Mouse (Mus musculus): ENCODE results near the gene Slc22a14. TPM values are rescaled to one million over a fixed set of nuclear protein-coding genes. Genes with fewer than 3 reads are reported as not detected.

Slc22a14 gene
- total and polyA plus RNA-seq, 3 experiments = not detected

DNA sequence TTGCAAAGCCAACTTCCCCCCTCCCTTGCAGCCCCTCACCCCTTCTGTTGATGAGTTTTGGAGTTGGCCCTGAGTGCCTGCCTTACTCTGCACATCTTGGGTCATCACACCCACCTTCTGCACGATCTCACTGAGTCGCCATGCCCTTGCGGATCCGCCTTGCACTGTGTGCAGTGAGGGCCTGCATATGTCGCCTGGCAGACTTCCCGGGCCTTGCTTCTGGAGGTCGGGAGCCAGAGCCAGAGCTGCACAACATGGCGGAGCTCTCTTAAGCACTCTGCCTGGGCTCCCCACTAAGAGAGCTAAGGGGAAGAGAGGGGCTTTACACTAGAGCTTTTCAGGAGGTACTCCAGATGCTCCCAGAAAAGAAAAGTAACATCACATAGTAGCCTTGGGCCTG, 220.7 kb downstream of the Slc22a14 start:
- H3K9me3 ChIP-seq (replicated peaks; ENCODE audit: insufficient read depth, low read length) = no peaks in the 10 kb centered on the region
- H3K36me3 ChIP-seq (ENCODE audit: control insufficient read depth in 1 of 2, insufficient read depth in 2 of 2, low read length in 2 of 2) = no peaks in the 10 kb centered on the region
- H3K79me2 ChIP-seq (ENCODE audit: control insufficient read depth, insufficient read depth, low read length, poor library complexity) = no peaks in the 10 kb centered on the region
- H3K27me3 ChIP-seq (ENCODE audit: control insufficient read depth in 1 of 2, insufficient read depth in 2 of 2, low read length in 2 of 2) = no peaks in the 10 kb centered on the region; a peak in 1 of 4 replicates
- H3K9ac ChIP-seq (ENCODE audit: control insufficient read depth, low read depth, low read length, poor library complexity, severe bottlenecking) = no peak overlapping the region
- DNase-seq (ENCODE audit: low read depth, low spot score) = no peak
- H3K27ac ChIP-seq (ENCODE audit: control insufficient read depth, low read depth, low read length) = no peak overlapping the region
- H3K4me3 ChIP-seq (ENCODE audit: control insufficient read depth in 1 of 2, insufficient read depth in 1 of 2, low read depth in 2 of 2, low read length in 2 of 2) = no peak overlapping the region
- no peak for TF ChIP-seq MAX (IDR thresholded peaks at IDR 0.05; ENCODE audit: low read length)
- no peak for TF ChIP-seq HCFC1 (IDR thresholded peaks at IDR 0.05; ENCODE audit: low read depth, low read length)
- TF ChIP-seq TCF12 (IDR thresholded peaks at IDR 0.05; ENCODE audit: low read depth, low read length) = no peak
- TF ChIP-seq CHD1 (IDR thresholded peaks at IDR 0.05; ENCODE audit: low read depth, low read length) = no peak
- no peak for TF ChIP-seq NELFE (IDR thresholded peaks at IDR 0.05; ENCODE audit: low read depth, low read length)
- no peak for TF ChIP-seq GATA1 (IDR thresholded peaks at IDR 0.05; ENCODE audit: low read depth, low read length)
- TF ChIP-seq JUND (IDR thresholded peaks at IDR 0.05; ENCODE audit: low read depth, low read length) = no peak
- no peaks in the 10 kb centered on the region for H3K4me1 ChIP-seq (ENCODE audit: control insufficient read depth in 1 of 2, insufficient read depth in 2 of 2, low read length in 2 of 2)

DNA sequence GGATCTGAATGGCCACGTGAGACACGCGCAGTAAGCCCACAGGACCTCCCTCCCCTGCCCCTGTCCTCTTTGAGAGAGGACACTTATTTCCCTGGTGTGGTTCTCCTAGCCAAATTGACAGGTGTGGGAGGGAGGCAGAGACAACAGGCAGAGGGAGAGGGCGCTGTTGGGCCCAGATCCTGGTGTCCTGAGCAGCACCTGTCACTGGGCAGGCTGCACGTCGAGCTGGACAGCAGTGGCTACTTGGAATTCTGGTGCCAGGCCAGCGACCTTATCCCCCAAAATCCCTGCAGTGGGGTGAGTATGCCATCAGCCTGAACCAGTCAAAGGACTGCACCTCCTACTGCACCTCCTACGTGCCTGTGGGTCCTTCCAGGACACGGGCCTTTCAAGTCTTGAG, 222.0 kb downstream of the Slc22a14 start:
- Histone ChIP-seq H3K27ac (ENCODE audit: control insufficient read depth, low read depth, low read length) (no peak overlapping the region), H3K27me3 (ENCODE audit: control insufficient read depth in 1 of 2, insufficient read depth in 2 of 2, low read length in 2 of 2) (no peaks in the 10 kb centered on the region; a peak in 1 of 4 replicates)

DNA sequence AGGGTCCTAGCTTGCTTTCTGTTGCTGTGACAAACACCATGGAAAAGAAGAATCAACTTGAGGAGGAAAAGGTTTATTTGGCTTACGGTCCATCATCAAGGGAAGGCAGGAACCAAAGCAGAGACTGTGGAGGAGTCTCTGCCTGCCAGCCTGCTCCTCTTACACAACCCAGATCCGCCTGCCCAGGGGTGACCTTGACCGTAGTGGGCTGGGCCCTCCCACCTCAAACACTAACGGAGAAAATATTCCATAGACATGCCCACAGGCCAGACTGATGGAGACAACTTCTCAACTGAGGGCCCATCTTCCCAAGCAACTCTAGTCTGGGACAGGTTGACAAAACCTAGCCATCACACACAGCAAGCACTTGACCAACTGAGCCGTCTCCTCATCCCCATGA, 223.3 kb downstream of the Slc22a14 start:
- Histone ChIP-seq H3K27me3 (ENCODE audit: control insufficient read depth in 1 of 2, insufficient read depth in 2 of 2, low read length in 2 of 2) (no peaks in the 10 kb centered on the region; a peak in 1 of 4 replicates), H3K27ac (ENCODE audit: control insufficient read depth, low read depth, low read length) (no peak overlapping the region), H3K36me3 (ENCODE audit: control insufficient read depth in 1 of 2, insufficient read depth in 2 of 2, low read length in 2 of 2) (no peaks in the 10 kb centered on the region), H3K4me1 (ENCODE audit: control insufficient read depth in 1 of 2, insufficient read depth in 2 of 2, low read length in 2 of 2) (no peaks in the 10 kb centered on the region), H3K9me3 (replicated peaks; ENCODE audit: insufficient read depth, low read length) (no peaks in the 10 kb centered on the region), H3K79me2 (ENCODE audit: control insufficient read depth, insufficient read depth, low read length, poor library complexity) (no peaks in the 10 kb centered on the region), H3K4me3 (ENCODE audit: control insufficient read depth in 1 of 2, insufficient read depth in 1 of 2, low read depth in 2 of 2, low read length in 2 of 2) (no peak overlapping the region), H3K9ac (ENCODE audit: control insufficient read depth, low read depth, low read length, poor library complexity, severe bottlenecking) (no peak overlapping the region)
- no peak for DNase-seq (ENCODE audit: low read depth, low spot score)
- TF ChIP-seq RCOR1 (IDR thresholded peaks at IDR 0.05; ENCODE audit: low read depth, low read length) = no peak
- TF ChIP-seq GABPA (IDR thresholded peaks at IDR 0.05; ENCODE audit: low read depth, low read length) = no peak
- TF ChIP-seq MAX (IDR thresholded peaks at IDR 0.05; ENCODE audit: low read length) = no peak
- no peak for TF ChIP-seq JUND (IDR thresholded peaks at IDR 0.05; ENCODE audit: low read depth, low read length)
- TF ChIP-seq RAD21 (IDR thresholded peaks at IDR 0.05; ENCODE audit: low read depth, low read length) = no peak
- TF ChIP-seq NRF1 (IDR thresholded peaks at IDR 0.05; ENCODE audit: insufficient read depth, low read depth, low read length, poor library complexity, severe bottlenecking) = no peak
- TF ChIP-seq MAFK (IDR thresholded peaks at IDR 0.05; ENCODE audit: borderline replicate concordance, low read depth, low read length) = no peak
- TF ChIP-seq ETS1 (IDR thresholded peaks at IDR 0.05; ENCODE audit: low read depth, low read length) = no peak
- no peak for TF ChIP-seq BHLHE40 (IDR thresholded peaks at IDR 0.05; ENCODE audit: borderline replicate concordance, low read depth, low read length)
- no peak for TF ChIP-seq ZC3H11A (IDR thresholded peaks at IDR 0.05; ENCODE audit: low read depth, low read length)

More for the DNA sequence above, 222.0 kb downstream of the Slc22a14 start:
- no peak for DNase-seq (ENCODE audit: low read depth, low spot score)
- Histone ChIP-seq H3K4me3 (ENCODE audit: control insufficient read depth in 1 of 2, insufficient read depth in 1 of 2, low read depth in 2 of 2, low read length in 2 of 2) (no peak overlapping the region), H3K36me3 (ENCODE audit: control insufficient read depth in 1 of 2, insufficient read depth in 2 of 2, low read length in 2 of 2) (no peaks in the 10 kb centered on the region), H3K79me2 (ENCODE audit: control insufficient read depth, insufficient read depth, low read length, poor library complexity) (no peaks in the 10 kb centered on the region), H3K9ac (ENCODE audit: control insufficient read depth, low read depth, low read length, poor library complexity, severe bottlenecking) (no peak overlapping the region), H3K9me3 (replicated peaks; ENCODE audit: insufficient read depth, low read length) (no peaks in the 10 kb centered on the region), H3K4me1 (ENCODE audit: control insufficient read depth in 1 of 2, insufficient read depth in 2 of 2, low read length in 2 of 2) (no peaks in the 10 kb centered on the region)
- TF ChIP-seq CTCF (IDR thresholded peaks at IDR 0.05 in 2 of 3, conservative IDR thresholded peaks at IDR 0.05 in 1 of 3; ENCODE audit: control insufficient read depth in 1 of 3, insufficient read depth in 1 of 3, low read depth in 2 of 3, low read length in 3 of 3, poor library complexity in 1 of 3, severe bottlenecking in 1 of 3) (peak in 1 of 3 experiments; percentile 24; a peak in 1 of 6 replicates), TBP (IDR thresholded peaks at IDR 0.05; ENCODE audit: low read depth, low read length) (no peak)
